Mouse (Mus musculus): Measurements from ENCODE around the gene Nrip1.

GRCm38 (mm10) chr16:76324411-76325314 is 49.0 kb downstream of the Nrip1 start:
- TF ChIP-seq POLR2AphosphoS5 (IDR thresholded peaks at IDR 0.05; ENCODE audit: insufficient replicate concordance, low read depth, low read length) (no peak), CTCF (IDR thresholded peaks at IDR 0.05; ENCODE audit: low read depth, low read length) (no peak), GATA1 (IDR thresholded peaks at IDR 0.05; ENCODE audit: borderline replicate concordance, low read length) (no peak), TAL1 (conservative IDR thresholded peaks at IDR 0.05; ENCODE audit: low read depth, low read length) (no peak)
